Mouse (Mus musculus) adrenal gland, adult 18-20 months (tissue): ENCODE measurements around the gene Sel1l2. TPM values are rescaled to one million over a fixed set of nuclear protein-coding genes. Genes with fewer than 3 reads are reported as not detected.

Experiments
- DNase-seq, 2 experiments: peaks; one replicate each; pipeline ENCODE4 v3.0.0; 2021 to 2022; ENCODE audit warnings: low spot score in 2 of 2
- long read RNA-seq, 2 experiments: library from polyadenylated mRNA; stranded (forward); transcript quantifications; one replicate each; pipeline ENCODE4 v2.0.0; 2021
- total RNA-seq, 2 experiments: library from RNA; stranded (reverse); gene quantifications; 1 replicate in 1 of 2; 2 replicates in 1 of 2; pipeline ENCODE4 v1.2.3; 2021

Sel1l2 gene
- not detected for total RNA-seq
- long read RNA-seq, experiment 1, result 0 reads
- long read RNA-seq, experiment 2, partial matches to known transcripts, result 0 of 6 reads
- long read RNA-seq, experiment 2, other reads (novel, unspliced or antisense), result 6 of 6 reads

DNA sequence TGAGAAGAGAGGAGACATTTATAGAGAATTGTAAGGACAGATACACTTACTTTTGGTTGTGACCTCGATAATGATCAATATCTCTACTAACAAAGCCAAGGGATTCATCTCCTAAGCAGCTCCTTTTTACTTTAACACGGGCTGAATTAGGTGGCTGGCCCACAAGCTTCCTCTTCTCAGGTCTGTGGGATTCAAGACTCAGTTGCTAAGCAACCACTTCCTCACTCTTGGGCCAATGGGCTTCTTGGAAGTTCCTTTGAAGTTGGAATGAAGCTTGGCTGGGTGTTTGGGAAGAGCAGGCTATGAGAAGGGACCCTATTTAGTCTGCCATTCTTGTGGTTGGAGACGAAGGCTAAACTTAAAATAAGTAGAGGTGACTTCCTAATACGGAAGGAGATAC lies at the start of gene Sel1l2:
TSS of gene Sel1l2 (minus strand) at position 182 of the 400 bp plus-strand sequence.
- DNase-seq, result no peak

DNA sequence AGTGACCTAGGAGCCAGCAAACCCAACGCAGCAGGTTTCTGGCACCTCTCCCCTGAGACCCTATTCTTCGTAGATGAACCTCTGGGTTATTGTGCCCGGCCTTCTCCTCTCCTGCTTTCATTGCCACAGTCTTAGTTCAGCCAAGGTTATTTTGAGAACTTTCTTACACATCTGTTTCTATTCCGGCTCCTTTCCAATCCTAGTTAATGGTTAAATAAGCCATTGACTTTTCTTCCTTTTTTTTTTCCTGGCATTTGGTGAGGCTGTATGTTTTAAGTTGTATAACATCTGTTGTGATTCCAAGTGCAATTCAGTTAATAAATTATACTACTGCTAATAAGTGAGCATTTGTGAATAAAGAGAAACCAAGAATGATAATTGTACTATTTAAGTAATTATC lies 49.6 kb upstream of the Sel1l2 start:
- DNase-seq, result no peak

DNA sequence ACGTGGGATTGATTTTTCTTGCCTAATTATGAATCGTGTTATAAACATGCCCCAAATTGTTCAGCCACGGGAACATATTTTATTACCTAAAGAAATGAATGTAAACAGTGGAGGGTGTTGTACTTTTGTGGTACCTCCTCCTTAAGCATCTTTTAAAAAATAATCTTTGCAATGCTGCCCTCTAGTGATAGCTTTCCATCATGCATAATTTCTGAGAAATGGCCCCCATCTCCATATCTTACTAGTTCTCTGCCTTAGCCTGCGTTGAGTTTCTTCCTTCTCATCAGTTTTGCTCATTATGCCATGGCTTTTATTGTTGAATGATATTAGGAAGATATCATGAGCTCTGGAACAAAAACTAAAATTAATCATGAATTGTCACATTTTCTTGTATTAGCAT lies 37.8 kb upstream of the Sel1l2 start:
- DNase-seq, result no peak

DNA sequence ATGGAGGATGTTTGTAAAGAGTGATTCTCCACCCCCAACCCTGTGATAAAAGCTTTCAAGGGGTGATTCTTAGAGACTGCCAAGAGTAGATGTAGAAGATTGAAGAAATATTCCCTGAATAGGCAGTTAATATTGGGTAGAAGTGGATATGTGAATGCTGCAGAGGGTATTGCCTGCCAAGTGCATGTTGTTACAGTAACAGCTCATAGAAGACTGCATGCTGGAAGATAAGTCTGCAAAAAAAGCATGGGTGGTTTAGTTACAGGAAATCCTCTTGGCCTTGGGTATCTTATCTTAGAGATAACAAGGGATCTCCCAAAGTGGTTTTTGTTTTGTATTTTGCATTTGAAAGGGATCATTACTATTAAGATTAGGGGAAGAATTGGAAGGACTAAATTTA lies 36.3 kb upstream of the Sel1l2 start:
- DNase-seq, result no peak

DNA sequence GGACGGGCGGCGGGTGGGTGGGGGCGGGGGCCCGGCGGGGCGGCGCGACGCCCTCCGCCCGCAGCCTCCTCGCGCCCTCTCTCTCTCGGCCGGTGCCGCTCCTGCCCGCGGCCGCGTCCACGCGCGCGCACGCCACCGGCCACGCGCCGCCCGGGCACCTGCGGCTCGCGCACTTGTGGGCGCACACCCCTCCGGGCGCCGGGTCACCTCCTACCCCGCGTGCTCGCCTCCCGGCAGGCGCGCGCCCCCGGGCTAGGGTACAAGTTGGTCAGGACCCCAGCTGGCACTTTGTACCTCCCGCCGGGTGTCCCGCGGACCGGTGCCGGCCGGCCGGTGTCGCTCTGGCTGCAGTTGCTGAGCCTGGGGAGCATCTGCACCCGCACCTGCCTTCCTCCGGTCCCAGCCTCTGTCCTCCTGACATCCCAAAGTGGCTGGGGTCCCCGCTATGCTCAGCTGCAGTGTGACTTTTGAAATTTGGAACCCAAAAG lies 6.3 kb upstream of the Sel1l2 start:
- peak; percentile 34 to 46 for DNase-seq

DNA sequence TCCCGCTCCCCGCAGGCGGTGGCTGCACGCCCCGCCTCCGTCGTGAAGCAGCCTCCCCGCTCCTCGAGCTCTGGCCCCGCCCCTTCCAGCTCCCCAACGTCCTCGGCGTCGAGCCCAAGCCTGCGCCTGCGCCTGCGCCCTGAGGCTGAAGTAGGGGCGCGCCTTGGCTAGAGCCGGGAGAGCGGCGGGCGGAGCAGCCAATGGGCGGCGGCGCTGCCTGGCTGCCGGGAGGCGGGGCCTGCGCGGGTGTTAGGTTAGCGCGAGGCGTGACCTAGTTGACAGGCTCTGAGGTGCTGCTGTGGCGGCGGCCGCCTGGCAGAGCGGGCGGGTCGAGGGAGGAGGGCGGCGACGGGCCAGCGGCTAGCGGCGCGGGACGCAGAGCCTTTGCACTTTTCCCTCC lies 5.7 kb upstream of the Sel1l2 start, which contains the start of gene Macrod2:
TSS of gene Macrod2 (plus strand) at position 131 of the 400 bp plus-strand sequence.
- peak; percentile 97 to 98 for DNase-seq

DNA sequence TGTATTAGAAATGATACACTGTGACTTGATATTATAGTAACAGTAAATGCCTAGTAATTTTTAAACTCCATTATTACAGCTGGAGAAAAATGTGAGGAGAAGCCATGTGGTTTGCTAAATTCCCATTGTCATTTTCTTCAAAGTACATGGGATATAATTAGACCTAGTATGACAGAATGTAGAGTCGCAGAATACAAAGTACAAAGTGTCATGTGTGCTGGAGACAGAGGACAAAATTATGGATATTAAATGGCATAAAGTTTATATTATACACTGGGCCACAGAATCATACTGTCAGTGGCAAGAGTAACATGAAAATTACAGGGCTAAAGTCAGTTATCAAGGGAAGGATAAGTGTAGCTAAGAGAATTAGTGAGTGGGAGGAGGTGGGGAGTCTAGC lies 24.7 kb downstream of the Sel1l2 start:
- no peak for DNase-seq

DNA sequence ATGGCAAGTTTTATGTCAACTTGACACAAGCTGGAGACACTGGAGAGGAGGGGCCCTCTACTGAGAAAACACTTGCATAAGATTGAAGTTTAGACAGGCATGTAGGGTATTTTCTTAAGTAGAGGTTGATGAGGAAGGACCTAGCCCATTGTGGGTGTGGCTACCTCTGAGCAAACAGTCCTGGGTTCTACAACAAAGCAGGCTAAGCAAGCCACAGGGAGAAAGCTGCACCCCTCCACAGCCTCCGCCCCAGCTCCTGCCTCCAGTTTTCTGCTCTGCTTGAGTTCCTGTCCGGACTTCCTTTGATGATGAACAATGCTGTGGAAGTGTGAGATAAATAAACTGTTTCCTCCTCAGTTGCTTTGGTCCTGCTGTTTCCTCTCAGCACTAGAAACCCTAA lies 29.6 kb downstream of the Sel1l2 start:
- no peak for DNase-seq

DNA sequence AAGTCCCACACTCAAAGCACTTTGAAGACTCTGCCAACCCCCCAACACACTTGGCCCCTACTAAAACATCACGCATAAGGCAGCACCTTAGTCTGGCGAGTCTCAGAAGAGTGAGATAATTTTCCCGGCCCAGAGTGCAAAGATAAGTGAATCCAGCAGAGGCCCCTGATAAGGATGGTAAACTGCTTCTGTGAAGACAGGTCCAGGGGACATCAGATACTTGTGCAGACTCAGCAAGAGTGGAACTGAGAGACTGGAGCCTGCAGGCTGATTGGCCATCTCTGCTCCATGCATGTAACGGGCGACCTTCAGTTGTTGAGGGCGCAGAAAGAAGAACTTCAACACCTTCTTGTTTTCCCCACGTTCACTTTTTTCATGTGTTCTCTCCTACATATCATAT lies 47.1 kb downstream of the Sel1l2 start:
- no peak for DNase-seq

DNA sequence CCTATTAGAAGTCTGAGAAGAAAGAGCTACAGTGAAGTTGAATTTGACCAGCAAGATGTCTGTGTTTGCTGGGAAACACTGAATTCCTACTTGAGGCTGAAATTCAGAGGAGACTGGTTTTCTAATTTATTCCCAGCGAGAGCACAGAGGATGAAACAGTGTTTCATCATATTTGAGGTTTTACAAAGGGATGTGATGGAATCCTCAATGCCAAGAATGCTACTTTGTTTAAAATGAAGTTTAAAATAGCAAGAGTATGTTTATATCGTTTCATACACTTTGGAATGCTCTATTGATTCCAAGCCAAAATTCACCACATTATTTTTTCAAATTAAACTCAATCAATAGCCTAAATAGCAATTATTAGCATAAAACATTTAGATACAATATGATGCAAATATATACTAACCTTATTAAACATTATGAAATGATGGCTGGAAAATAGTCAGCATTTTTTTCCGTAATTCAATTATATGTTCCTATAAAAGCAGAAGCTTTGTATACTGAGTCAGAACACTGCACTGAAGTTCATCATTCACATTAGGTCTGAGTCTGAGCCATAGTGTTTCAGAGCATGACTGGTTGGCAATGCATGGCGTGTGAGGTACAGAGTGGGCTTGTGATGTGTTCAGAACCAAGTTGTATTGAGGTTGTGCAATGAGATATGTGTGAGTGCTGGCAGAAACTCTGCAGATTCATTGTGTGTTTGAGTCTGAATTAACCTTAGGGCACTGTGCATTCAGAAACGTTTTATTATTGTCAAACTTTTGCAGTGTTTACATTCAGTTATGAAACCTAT lies 58.8 kb downstream of the Sel1l2 start:
- no peak for DNase-seq

DNA sequence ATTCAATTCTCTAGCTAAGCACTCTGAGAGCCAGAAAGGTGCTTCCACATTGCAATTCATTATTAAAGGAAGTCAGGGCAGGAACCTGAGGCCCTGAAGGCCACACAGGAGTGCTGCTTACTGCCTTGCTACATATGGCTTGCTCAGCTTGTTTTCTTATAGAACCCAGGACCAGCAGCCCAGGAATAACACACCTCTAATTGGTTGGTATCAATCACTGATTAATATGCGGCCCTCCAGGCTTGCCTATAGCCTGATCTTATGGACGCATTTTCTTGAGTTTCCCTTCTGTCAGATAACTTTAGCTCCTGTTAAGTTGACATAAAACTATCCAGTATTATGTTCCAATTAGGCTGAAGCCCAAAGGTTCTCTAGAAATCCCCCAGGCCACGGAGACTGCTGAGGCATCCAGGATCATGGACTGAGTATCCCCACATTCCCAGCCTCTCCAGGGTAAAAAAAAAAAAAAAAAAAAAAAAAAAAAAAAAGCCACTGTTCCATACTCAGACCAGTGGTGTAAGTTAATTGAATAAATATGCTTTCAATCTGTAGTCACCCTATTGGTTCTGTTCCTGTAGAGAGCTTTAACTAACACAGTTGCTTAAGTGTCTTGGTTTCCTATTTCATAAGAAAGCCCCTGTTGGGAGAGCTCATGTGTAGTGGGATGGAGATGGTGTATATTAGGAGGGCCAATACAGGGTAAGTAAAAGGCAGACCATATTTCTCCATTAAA lies 86.4 kb downstream of the Sel1l2 start:
- DNase-seq, result no peak

DNA sequence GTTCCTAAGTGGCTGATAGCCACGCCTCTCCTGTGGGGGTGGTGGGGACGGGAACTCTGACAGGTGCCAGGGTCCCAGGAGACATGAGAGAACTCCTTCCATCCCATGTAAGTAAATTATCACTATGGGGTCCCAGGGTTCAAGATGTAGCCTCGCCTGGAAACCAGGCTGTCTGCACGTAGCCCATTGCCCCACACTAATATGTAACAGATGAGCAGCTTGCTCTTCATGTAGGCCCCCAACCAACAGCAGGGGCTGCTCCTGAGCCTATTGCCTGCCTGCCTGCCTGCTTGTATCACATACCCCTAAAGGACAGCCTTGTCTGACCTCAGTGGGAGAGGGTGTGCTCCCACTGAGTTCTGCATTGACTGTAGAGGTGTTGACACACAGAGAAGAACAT lies 92.4 kb downstream of the Sel1l2 start:
- DNase-seq, result no peak

DNA sequence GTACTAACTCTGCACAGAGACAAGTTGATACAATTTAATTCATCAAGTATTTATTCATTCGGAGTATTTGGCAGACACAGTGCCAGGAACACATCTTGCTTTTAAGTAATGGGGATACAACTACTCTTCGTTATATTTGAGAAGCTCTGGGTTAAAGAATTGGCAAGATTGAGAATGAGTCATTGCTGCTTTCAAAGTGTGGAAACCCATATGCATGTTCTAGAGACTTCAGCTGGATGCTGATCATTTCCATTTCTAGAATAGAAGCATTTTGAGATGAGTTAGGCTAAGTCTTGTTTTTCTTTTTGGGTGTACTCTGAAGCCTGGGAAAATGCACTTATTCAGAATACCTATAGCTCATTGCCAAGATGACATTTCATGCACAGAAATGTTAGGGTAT lies 95.7 kb downstream of the Sel1l2 start:
- DNase-seq, result no peak

DNA sequence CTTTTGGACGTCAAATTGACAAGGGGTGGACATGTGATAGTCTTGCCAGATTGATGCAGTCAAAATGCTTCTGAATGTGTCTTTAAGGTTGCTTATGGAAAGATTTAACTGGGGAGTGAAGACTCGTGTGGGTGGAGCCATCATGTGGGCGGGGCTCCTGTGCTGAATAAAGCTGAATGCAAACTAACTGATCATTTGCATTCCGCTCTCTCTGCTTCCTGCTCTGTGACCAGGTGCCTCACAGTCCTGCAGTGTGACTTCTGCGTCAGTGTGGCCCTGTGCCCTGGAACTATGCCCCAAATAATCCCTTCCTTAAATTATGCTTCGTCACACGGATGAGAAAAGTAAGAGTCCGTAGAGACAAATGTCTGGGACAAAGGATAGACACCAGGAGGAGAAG lies 108.7 kb downstream of the Sel1l2 start:
- no peak for DNase-seq

DNA sequence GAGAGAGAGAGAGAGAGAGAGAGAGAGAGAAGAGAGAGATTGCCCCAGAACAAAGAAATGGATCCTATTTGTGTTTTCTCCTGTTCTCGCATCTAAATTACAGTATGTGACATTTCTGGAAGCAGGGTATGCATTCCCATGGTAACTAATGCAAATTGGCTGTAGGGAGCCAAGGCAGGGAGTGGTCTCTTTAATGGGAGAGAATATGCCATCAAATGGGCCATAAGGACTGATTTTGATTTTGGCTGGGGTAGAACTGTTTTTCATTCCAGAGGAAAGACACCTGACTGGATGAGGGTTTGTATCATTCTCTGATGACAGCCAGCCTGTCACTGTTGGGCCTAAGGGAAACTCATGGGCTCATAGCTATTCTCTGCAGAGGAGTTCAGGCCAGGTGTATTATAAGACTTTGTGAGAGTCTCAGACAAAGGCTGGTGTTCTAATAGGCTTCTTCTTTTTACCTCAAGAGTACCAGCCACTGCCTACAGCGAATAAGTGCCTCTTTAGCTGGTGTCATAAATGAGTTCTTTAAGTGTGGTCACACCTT lies 133.8 kb downstream of the Sel1l2 start:
- DNase-seq, result no peak

DNA sequence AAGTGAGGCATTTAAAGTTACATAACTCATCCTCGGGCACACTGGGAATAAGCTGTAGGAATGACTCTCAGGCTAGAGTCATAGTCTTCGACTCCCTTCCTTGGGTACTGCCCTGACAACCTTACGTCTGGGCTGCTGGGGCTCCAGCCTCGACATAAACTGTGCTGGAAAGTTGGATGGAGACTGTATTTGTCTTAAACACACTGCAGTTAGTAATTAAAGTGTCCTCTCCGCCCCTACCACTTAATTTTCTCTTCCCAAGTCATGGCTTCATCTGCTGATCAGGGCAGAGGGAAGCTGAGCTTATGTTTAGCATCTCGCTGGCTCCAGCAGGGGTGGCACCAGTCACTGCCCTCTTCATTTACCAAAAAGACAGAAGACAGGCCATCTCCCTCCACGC lies 135.2 kb downstream of the Sel1l2 start:
- DNase-seq, result no peak

DNA sequence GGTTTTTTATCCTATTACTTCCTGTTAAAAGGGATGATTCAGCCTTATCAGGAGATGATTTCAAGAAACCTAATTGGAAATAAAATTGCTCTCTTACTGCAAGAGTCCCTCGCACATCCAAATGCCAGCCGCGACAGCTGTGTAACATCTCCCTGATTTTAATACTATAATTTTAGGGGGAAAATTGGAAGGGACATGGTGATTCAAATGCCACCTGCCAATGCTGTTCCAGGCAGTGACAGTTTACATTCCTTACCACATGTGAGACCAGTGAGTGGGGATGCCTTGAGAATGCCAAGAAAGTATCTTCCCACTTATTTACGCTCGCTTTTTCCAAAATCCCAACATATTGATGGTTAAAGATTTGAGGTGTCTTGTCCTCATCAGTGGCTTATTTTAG lies 146.4 kb downstream of the Sel1l2 start:
- DNase-seq, result no peak

DNA sequence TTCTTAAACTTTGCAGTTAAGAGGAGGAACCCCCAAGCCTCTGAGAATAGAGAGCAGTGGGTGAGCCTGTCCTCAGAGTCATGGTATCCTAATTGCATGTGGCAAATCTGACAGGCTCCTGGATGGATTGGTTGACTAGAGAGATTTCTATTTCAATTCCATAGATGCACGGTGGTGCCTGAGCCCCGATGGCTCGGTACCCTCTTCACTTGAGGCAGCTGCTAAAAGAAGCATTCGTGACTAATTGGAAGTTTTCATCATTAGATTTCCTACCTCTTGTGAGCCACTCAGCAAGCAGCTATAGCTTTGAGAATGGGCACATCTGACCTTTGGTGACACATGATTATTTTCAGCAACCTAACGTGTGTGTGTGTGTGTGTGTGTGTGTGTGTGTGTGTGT lies 147.1 kb downstream of the Sel1l2 start:
- DNase-seq, result no peak

DNA sequence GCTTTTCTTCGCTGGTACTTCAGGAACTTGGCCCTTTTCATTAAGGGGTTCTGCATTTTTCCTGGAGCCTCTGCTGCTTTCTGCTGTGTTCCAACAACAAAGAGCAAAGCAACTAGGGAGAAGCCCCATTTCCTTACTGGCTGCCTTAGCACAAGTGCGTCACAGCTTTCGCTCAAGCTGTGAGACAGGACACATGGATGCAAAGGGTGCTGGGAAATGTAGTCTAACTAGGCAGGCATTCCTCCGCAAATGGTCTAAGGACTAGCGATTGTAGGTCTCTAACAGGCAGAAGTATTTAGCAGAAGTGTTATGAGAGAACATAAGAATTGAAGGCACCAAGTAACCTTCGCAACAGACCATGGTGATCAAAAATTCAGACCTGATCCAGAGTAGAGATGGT lies 152.3 kb downstream of the Sel1l2 start:
- DNase-seq, result no peak

DNA sequence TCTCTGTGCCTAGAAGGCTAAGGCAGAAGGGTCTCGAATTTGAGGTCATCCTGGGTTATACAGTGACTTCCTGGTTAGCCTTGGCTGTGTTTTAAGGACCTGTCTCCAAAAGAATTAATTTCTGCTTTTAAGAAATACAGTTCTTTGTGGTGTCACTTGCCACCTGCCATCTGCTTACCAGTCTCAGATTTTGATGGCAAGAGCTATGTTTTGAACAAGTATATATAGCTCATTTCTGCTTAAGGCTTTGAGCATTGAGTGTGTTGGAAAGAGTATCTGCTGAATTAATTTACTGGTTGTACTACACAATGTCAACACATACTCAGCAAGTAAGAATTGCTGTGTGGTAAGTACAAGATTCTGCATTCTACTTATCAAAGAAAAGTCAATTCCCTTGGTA lies 159.2 kb downstream of the Sel1l2 start:
- DNase-seq, result no peak

DNA sequence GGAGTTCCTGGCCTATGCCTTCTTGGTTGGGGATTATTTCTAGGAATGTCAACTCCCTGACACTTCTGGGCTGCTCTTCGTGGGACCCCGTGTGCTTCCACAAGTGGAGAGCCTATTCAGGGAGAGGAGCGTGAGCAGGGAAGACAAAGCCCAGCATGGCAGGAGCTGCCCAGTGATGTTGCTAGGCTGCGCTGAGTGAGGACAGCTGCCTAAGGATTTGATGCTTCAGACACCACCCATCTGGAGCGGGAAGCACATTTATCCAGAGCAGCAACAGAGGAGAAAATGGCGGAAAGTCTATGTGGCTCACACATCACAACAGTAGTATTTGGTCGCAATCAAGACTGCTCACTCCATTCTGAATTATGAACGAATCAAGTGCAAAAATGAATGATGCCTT lies 169.2 kb downstream of the Sel1l2 start:
- DNase-seq, result no peak

DNA sequence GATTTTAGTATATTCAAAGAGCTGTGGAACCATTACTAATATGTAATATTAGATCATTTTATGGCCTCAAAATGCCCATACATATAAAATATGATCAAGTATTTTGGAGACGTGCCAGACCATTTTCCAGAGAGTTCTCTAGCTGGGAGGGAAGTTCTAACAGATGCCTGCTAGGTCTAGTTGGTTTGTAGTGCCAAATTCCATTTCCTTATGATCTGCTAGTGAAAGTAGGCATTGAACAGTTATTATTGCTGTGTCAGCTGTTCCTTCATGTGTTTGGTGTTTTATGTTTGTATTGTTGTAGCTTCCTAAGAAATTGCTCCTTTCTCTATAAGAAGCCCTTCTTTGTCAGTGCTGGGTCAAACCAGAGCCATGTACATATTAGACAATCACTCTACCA lies 173.5 kb downstream of the Sel1l2 start:
- no peak for DNase-seq
